Mouse (Mus musculus) intestine, embryonic 16.5 days (tissue): Measurements from ENCODE around the gene Strn3. TPM values are rescaled to one million over a fixed set of nuclear protein-coding genes. Genes with fewer than 3 reads are reported as not detected.

Experiments
- ATAC-seq: fragments of 200-750 bp; cut with Nextera tagmentation; 2 replicates; pipeline ENCODE4 v1.8.0; 2017; ENCODE audit warnings: moderate TSS enrichment, moderate library complexity
- H3K27ac ChIP-seq: fragments of 300-500 bp; sonication (generic); 2 replicates; pipeline ENCODE4 v1.5.1; 2014; ENCODE audit warnings: mild to moderate bottlenecking, low read length
- H3K27me3 ChIP-seq: fragments of 300-500 bp; sonication (generic); replicated peaks from 2 replicates; pipeline ENCODE4 v1.6.1; 2014; ENCODE audit warnings: low read length, control low read depth, mixed read lengths; ENCODE audit not compliant: control insufficient read depth, insufficient read depth
- H3K36me3 ChIP-seq: fragments of 300-500 bp; sonication (generic); 2 replicates; pipeline ENCODE4 v1.6.1; 2014; ENCODE audit warnings: low read length, control low read depth; ENCODE audit not compliant: control insufficient read depth, insufficient read depth
- H3K4me1 ChIP-seq: fragments of 300-500 bp; sonication (generic); 2 replicates; pipeline ENCODE4 v1.6.1; 2014; ENCODE audit warnings: low read length, control low read depth, mixed read lengths; ENCODE audit not compliant: control insufficient read depth, insufficient read depth
- H3K4me2 ChIP-seq: fragments of 300-500 bp; sonication (generic); 2 replicates; pipeline ENCODE4 v1.6.1; 2014; ENCODE audit warnings: low read depth, low read length, control low read depth
- H3K4me3 ChIP-seq: fragments of 300-500 bp; sonication (generic); 2 replicates; pipeline ENCODE4 v1.5.1; 2014; ENCODE audit warnings: mild to moderate bottlenecking, low read length
- H3K9ac ChIP-seq: fragments of 300-500 bp; sonication (generic); 2 replicates; pipeline ENCODE4 v1.6.1; 2014; ENCODE audit warnings: low read depth, low read length
- H3K9me3 ChIP-seq: fragments of 300-500 bp; sonication (generic); 2 replicates; pipeline ENCODE4 v1.6.1; 2016; ENCODE audit warnings: low read length, control low read depth; ENCODE audit not compliant: control insufficient read depth
- WGBS: fragments of 180-500 bp; shearing (Covaris S2); extraction: QIAGEN DNeasy Blood & Tissue Kit; methylation state at CpG from one replicate; pipeline ENCODE4 v1.1.7; 2014; 5-methylcytosine and 5-hydroxymethylcytosine counted together
- polyA plus RNA-seq: library from polyadenylated mRNA; unstranded; fragments of >200 nt; fragmentation: Nextera tagmentation; extraction: Ambion mirVana; gene quantifications from 2 replicates; pipeline ENCODE4 v1.2.1, GENCODE M21; 2015

Strn3 gene
- polyA plus RNA-seq, 1 experiment from 2014 or later: 14.5 TPM

DNA sequence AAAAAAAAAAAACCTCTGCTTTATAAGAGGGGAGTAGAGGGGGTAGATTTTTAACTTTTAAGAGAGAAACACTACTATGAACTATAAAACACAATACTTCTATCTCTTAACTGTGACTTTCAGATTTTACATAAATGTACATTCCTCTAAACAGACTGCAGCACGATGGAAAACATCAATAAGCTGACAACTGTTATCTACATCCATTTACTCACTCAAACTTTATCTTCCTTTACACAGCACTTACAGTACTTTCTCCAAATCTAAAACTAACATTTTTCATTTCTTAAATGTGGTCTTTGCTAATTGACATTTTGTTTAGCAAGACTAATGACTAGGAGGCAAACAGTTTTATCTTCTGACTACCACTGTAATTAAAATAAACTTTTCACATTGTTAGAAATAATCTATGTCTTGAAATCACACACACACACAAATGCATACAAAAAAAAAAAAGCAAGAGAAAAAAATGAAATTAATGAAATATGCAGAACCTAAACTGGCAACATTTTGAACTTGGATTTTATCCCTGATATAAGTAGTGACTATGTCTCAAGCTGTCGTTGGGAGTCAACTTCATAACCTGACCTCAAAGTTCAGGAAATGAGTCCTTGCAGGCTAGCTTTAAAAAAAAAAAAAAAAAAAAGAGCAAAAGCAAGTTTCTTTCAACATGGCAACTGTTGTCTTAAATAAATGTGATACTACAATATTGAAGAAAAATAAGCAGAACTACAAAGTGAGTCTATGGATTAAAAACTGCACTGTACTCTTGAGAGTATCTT lies 54.8 kb downstream of the Strn3 start:
- H3K9ac ChIP-seq: no peak overlapping the region
- H3K36me3 ChIP-seq: no peaks in the 10 kb centered on the region
- no peaks in the 10 kb centered on the region for H3K4me1 ChIP-seq
- WGBS: 61% methylated on average over 2 of the region's 2 CpGs
- H3K27ac ChIP-seq: no peak overlapping the region
- no peaks in the 10 kb centered on the region for H3K27me3 ChIP-seq
- no peaks in the 10 kb centered on the region for H3K9me3 ChIP-seq
- no peak overlapping the region for H3K4me3 ChIP-seq
- no peak for ATAC-seq
- no peak overlapping the region for H3K4me2 ChIP-seq

DNA sequence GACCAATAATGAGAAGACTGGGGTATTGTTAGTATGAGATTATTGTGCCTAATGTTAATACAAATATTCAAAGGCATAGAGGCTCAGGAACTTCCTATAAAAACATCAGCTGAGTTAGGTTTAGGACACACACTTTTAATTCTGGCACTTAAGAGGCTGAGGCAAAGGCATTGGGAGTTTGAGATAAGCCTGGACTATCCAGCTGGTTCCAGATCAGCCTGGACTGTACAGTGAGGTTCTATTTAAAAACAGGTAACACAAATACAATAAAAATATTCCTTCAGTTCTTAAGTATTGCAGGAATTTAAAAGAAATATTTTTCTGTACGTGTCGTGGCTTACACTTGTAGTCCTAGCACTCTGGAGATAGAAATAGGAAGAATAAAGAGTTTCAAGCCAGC lies 55.4 kb downstream of the Strn3 start:
- 86% methylated on average over 2 of the region's 2 CpGs for WGBS
- H3K36me3 ChIP-seq: no peaks in the 10 kb centered on the region
- no peak overlapping the region for H3K27ac ChIP-seq
- H3K9ac ChIP-seq: no peak overlapping the region
- H3K9me3 ChIP-seq: no peaks in the 10 kb centered on the region
- no peak overlapping the region for H3K4me2 ChIP-seq
- no peak overlapping the region for H3K4me3 ChIP-seq
- no peak for ATAC-seq
- no peaks in the 10 kb centered on the region for H3K27me3 ChIP-seq
- no peaks in the 10 kb centered on the region for H3K4me1 ChIP-seq

DNA sequence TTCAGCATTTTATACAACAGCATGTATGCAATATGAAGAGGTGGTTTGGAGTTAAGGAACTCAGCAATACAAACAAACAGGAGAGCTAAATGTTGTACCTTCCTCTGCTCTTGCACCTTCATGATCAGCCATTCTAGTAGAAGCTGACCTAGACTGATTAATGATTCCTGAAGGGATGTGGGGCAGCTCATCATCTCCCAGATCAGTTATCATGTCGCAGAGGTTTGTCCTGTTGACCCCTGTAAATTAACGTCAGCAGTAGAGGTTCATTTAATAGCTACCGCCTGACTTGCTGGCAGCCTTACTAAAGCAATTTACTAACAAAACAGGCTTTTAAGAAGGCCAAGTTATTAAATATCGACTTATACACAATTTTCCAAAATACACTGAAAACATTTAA lies 58.2 kb downstream of the Strn3 start:
- Histone ChIP-seq H3K27me3 (no peaks in the 10 kb centered on the region), H3K9ac (no peak overlapping the region), H3K9me3 (no peaks in the 10 kb centered on the region), H3K27ac (no peak overlapping the region), H3K4me1 (no peaks in the 10 kb centered on the region), H3K36me3 (no peaks in the 10 kb centered on the region), H3K4me3 (no peak overlapping the region), H3K4me2 (no peak overlapping the region)
- no peak for ATAC-seq
- WGBS: 73% methylated on average over 4 of the region's 4 CpGs

DNA sequence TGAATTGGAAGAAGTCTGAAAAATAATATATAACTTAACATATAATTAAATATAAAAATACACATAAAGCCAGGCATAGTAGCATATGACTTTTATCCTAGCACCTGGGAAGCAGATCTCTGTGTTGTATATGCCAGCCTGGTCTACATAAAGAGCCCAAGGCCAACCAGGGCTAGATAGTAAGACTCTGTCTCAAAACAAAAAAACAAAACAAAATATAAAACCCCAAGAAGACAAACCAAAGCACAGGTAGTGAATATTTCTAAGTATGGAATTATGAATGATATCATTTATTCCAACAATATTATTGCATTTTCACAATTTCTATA lies 68.4 kb downstream of the Strn3 start:
- no peak overlapping the region for H3K27ac ChIP-seq
- H3K4me3 ChIP-seq: no peak overlapping the region
- no peaks in the 10 kb centered on the region for H3K27me3 ChIP-seq
- ATAC-seq: no peak
- no peaks in the 10 kb centered on the region for H3K9me3 ChIP-seq
- no peak overlapping the region for H3K4me2 ChIP-seq
- no peaks in the 10 kb centered on the region for H3K4me1 ChIP-seq
- H3K9ac ChIP-seq: no peak overlapping the region
- H3K36me3 ChIP-seq: peaks cover 3% of the 10 kb centered on the region; the same call in 1 of the 2 replicates

DNA sequence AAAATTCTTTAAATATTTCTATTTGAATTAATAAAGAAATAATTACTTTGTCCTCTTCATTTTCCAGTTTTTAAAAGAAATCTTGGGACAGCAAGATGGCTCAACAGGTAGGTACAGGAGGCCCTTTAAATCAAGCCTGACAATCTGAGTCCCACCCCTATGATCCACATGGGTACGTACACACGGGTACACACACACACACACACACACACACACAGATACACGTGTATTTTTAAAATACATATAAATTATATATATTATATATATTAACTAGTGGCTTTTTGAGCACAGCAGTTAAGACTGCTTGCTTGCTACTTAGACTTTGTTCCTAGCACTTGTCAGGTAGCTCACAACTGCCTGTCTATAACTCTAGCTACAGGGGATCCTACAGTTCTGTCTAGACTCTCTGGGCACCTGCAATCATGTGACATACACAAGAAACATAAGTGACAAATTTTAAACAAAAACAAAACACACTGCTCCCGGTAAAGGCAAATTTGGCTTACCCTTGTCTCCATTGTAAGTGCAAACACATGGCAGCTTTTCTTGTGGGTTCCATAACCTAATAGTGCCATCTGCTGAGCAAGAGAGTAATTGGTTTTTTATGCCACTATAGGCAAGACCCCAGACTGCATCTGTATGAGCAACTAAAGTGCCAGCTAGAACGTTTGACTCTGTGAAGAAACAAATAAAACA lies 68.9 kb downstream of the Strn3 start:
- Histone ChIP-seq H3K27ac (no peak overlapping the region), H3K4me3 (no peak overlapping the region), H3K4me1 (no peaks in the 10 kb centered on the region), H3K36me3 (peaks cover 3% of the 10 kb centered on the region; the same call in 1 of the 2 replicates), H3K9ac (no peak overlapping the region), H3K9me3 (no peaks in the 10 kb centered on the region), H3K27me3 (no peaks in the 10 kb centered on the region), H3K4me2 (no peak overlapping the region)
- 82% methylated on average over 5 of the region's 5 CpGs for WGBS
- ATAC-seq: no peak

DNA sequence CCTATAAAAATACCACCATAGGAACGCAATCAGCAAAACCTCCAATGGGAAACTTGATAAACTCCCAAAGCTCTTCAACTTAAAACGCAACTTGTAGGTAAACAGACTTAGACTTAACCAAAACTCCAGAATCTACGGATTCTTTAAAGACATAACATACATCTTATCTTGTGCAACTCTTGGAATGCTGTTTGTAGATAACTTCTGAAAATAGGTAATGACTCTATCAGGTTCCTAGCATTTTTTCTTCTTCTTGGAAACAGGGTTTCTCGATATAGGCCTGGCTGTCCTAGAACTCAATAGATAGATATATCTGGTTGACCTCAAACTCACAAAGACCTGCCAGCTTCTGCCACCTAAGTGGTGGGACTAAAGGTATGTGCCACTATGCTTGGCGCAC lies 70.5 kb downstream of the Strn3 start:
- H3K9me3 ChIP-seq: no peaks in the 10 kb centered on the region
- H3K27ac ChIP-seq: no peak overlapping the region
- H3K27me3 ChIP-seq: no peaks in the 10 kb centered on the region
- no peak for ATAC-seq
- H3K36me3 ChIP-seq: peaks cover 6% of the 10 kb centered on the region; the same call in 1 of the 2 replicates
- no peaks in the 10 kb centered on the region for H3K4me1 ChIP-seq
- H3K9ac ChIP-seq: no peak overlapping the region
- WGBS: 81% methylated on average over 5 of the region's 5 CpGs
- no peak overlapping the region for H3K4me2 ChIP-seq
- H3K4me3 ChIP-seq: no peak overlapping the region

DNA sequence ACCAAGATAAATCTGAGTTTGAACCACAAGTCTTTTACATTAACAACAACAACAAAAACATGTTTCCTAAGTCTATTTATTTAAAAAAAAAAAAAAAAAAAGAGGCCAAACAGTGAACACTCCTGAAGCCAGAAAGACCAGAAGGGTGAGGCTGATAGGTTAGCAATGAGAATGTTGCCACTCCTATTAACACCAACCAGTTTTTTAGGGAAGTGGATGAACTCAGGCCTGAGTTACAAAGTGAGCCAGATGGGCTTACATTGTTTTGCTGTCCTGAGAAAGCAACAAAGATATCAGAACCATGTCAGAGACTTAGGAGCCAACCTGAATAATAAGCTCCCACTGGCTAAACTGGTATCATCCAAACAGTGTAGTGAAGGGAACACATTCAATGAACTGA lies 71.1 kb downstream of the Strn3 start:
- no peak for ATAC-seq
- Histone ChIP-seq H3K9me3 (no peaks in the 10 kb centered on the region), H3K36me3 (peaks cover 7% of the 10 kb centered on the region), H3K4me2 (no peak overlapping the region), H3K9ac (no peak overlapping the region), H3K27ac (no peak overlapping the region), H3K4me1 (no peaks in the 10 kb centered on the region), H3K27me3 (no peaks in the 10 kb centered on the region), H3K4me3 (no peak overlapping the region)

DNA sequence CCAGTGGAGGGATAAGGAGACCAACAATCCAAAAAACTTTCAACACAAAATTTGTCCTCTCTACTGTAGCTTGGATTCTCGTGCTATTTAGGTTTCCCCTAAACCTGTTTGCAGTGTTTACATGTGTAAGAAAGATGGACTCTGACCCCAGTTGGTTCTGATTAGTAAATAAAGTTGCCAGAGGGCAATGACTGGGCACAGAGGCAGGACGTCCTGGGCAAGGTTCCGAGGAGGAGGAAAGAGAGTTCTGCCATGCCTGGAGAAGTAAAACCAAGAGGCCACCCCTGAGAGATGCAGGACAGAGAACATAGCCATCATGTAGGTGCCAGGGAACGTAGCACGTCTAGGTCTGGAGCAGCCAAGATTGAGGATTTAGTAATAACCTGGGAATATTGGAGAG lies 79.3 kb downstream of the Strn3 start:
- H3K4me3 ChIP-seq: no peak overlapping the region
- ATAC-seq: no peak
- no peaks in the 10 kb centered on the region for H3K4me1 ChIP-seq
- H3K27ac ChIP-seq: no peak overlapping the region
- H3K9ac ChIP-seq: no peak overlapping the region
- peaks cover 9% of the 10 kb centered on the region; the same call in 1 of the 2 replicates for H3K36me3 ChIP-seq
- no peaks in the 10 kb centered on the region for H3K9me3 ChIP-seq
- no peaks in the 10 kb centered on the region for H3K27me3 ChIP-seq
- 82% methylated on average over 5 of the region's 5 CpGs for WGBS
- no peak overlapping the region for H3K4me2 ChIP-seq

DNA sequence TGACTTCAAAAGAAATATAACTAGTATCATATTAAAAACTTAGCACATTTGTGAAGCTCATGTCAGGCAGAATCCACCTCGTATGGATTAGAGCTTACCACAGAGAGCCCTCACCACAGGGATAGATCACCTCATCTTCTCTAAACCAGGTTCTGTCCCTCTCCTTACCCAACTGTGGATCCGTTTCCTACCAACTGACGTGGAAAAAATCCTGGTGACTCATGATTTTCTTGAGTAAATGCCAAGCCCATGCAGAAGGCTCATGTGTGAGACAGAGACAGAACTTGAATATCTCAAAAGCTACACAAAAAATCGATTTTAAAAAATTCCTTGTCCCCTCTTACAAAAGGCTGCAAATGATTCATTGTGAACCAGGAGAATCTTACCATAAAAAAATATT lies 85.6 kb downstream of the Strn3 start:
- Histone ChIP-seq H3K4me2 (no peak overlapping the region), H3K4me3 (no peak overlapping the region), H3K36me3 (no peaks in the 10 kb centered on the region), H3K9me3 (no peaks in the 10 kb centered on the region), H3K27me3 (no peaks in the 10 kb centered on the region), H3K4me1 (no peaks in the 10 kb centered on the region), H3K9ac (no peak overlapping the region), H3K27ac (no peak overlapping the region)
- 89% methylated on average over 4 of the region's 4 CpGs for WGBS
- no peak for ATAC-seq
